Mouse (Mus musculus): ENCODE measurements at regions not wholly inside any gene's neighbourhood (a gene's known extent, or its start where the extent isn't known, plus 50 kb on each side); places are given as distances from the start of the nearest gene placed in this dataset.

GRCm38 (mm10) chr13:16739563-16739962 lies 727.9 kb downstream of the Inhba start:
- no peak for TF ChIP-seq POLR2A (IDR thresholded peaks at IDR 0.05; ENCODE audit: control insufficient read depth, extremely low read depth, insufficient read depth, low read length, poor library complexity)
- no peak for TF ChIP-seq CTCF (IDR thresholded peaks at IDR 0.05; ENCODE audit: borderline replicate concordance, control insufficient read depth, extremely low read depth, insufficient read depth, low read length, poor library complexity)

All from thymus, adult 2 months (tissue).